Mouse (Mus musculus) intestine, embryonic 14.5 days (tissue): ENCODE results near the gene Tmem86a. TPM values are rescaled to one million over a fixed set of nuclear protein-coding genes. Genes with fewer than 3 reads are reported as not detected.
A peak's percentile ranks its signal among the peaks of the same experiment; 100 is the strongest.
"Not testable (repeated sequence)": the region's sequence is repeated elsewhere in the genome, so short reads cannot be mapped to it uniquely, and the experiment has no call there.

Experiments used
- ATAC-seq: fragments of 200-750 bp; cut with Nextera tagmentation; replicated peaks from 2 replicates; pipeline ENCODE4 v1.8.0; 2017; ENCODE audit warnings: low read depth, moderate number of reproducible peaks, moderate TSS enrichment, moderate library complexity; ENCODE audit not compliant: low FRiP score, low TSS enrichment
- DNase-seq: peaks from one replicate; pipeline ENCODE4 v3.0.0-alpha.2; 2018; ENCODE audit warnings: low spot score
- H3K27ac ChIP-seq: fragments of 300-500 bp; sonication (generic); 2 replicates; pipeline ENCODE4 v1.5.1; 2014; ENCODE audit warnings: low read depth, mild to moderate bottlenecking, control low read depth
- H3K27me3 ChIP-seq: fragments of 300-500 bp; sonication (generic); replicated peaks from 2 replicates; pipeline ENCODE4 v1.6.1; 2014; ENCODE audit warnings: low read length, control low read depth; ENCODE audit not compliant: control insufficient read depth, insufficient read depth
- H3K36me3 ChIP-seq: fragments of 300-500 bp; sonication (generic); 2 replicates; pipeline ENCODE4 v1.6.1; 2014; ENCODE audit warnings: low read length, control low read depth; ENCODE audit not compliant: control insufficient read depth, insufficient read depth
- H3K4me1 ChIP-seq: fragments of 300-500 bp; sonication (generic); replicated peaks from 2 replicates; pipeline ENCODE4 v1.6.1; 2014; ENCODE audit warnings: low read length, control low read depth, mixed read lengths; ENCODE audit not compliant: control insufficient read depth, insufficient read depth
- H3K4me2 ChIP-seq: fragments of 300-500 bp; sonication (generic); 2 replicates; pipeline ENCODE4 v1.6.1; 2014; ENCODE audit warnings: low read length
- H3K4me3 ChIP-seq: fragments of 300-500 bp; sonication (generic); 2 replicates; pipeline ENCODE4 v1.5.1; 2014; ENCODE audit warnings: low read depth, low read length, control low read depth, mixed read lengths
- H3K9ac ChIP-seq: fragments of 300-500 bp; sonication (generic); 2 replicates; pipeline ENCODE4 v1.6.1; 2014; ENCODE audit warnings: mild to moderate bottlenecking, low read length
- H3K9me3 ChIP-seq: fragments of 300-500 bp; sonication (generic); 2 replicates; pipeline ENCODE4 v1.6.1; 2016; ENCODE audit warnings: low read length, control low read depth; ENCODE audit not compliant: control insufficient read depth
- WGBS: fragments of 180-500 bp; shearing (Covaris S2); extraction: QIAGEN DNeasy Blood & Tissue Kit; methylation state at CpG from one replicate; pipeline ENCODE4 v1.1.7; 2014; 5-methylcytosine and 5-hydroxymethylcytosine counted together
- polyA plus RNA-seq: library from polyadenylated mRNA; unstranded; fragments of >200 nt; fragmentation: Nextera tagmentation; extraction: Ambion mirVana; gene quantifications from 2 replicates; pipeline ENCODE4 v1.2.1, GENCODE M21; 2014

The Tmem86a gene
- polyA plus RNA-seq, 1 experiment from 2014 or later = 31.4 TPM

DNA sequence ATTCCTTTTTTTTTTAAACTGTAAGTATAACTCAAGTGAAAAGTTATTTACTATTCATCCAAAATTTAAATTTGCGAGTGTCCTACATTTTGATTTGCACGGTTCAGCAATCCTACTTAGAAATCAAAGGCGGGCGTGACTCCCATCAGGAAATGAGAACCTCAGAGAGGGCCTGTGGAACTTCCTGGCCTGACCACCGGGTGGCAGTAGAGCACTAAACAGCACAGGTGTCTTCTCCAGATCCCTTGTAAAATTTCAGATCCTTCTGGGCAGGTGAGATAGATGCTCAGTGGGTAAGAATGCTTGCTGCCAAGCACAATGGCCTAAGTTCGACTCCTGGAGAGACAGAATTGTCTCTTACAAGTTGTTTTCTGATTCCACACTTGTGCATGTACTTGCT, 26.9 kb upstream of the Tmem86a start:
- Histone ChIP-seq H3K4me3 (no peak overlapping the region), H3K27me3 (no peaks in the 10 kb centered on the region), H3K27ac (no peak overlapping the region), H3K36me3 (no peaks in the 10 kb centered on the region), H3K9me3 (no peaks in the 10 kb centered on the region), H3K4me1 (no peaks in the 10 kb centered on the region), H3K4me2 (no peak overlapping the region), H3K9ac (no peak overlapping the region)
- ATAC-seq = peak; percentile 58; the same call in 1 of the 2 replicates
- peak; percentile 98 for DNase-seq
- 22% methylated on average over 6 of the region's 6 CpGs for WGBS

DNA sequence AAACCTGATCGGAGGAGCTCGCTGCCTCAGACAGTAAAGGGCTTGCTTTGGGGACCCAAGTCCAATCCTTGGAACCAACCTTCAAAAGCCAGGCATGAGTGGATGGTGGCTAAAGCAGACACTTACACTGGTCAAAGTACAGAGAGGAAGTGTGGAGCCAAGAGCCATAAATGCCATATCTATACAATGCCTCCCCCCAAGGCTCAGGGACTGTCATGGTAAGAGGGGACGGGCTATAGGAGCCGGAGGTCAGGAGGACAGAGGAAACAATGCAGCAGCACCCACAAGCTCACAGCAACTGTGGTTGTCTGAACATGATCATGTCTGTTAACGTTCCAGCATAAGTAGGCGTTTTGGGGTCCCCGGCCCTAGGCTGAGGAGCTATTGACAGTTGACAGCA, 25.9 kb upstream of the Tmem86a start:
- no peak overlapping the region for H3K27ac ChIP-seq
- 0 out of 2 replicates have a peak, but pooled peaks have one; percentile 37 for ATAC-seq
- H3K4me1 ChIP-seq = no peaks in the 10 kb centered on the region
- 79% methylated on average over 7 of the region's 7 CpGs for WGBS
- no peaks in the 10 kb centered on the region for H3K36me3 ChIP-seq
- no peaks in the 10 kb centered on the region for H3K9me3 ChIP-seq
- H3K4me2 ChIP-seq = no peak overlapping the region
- DNase-seq = no peak
- no peaks in the 10 kb centered on the region for H3K27me3 ChIP-seq
- H3K9ac ChIP-seq = no peak overlapping the region
- no peak overlapping the region for H3K4me3 ChIP-seq

DNA sequence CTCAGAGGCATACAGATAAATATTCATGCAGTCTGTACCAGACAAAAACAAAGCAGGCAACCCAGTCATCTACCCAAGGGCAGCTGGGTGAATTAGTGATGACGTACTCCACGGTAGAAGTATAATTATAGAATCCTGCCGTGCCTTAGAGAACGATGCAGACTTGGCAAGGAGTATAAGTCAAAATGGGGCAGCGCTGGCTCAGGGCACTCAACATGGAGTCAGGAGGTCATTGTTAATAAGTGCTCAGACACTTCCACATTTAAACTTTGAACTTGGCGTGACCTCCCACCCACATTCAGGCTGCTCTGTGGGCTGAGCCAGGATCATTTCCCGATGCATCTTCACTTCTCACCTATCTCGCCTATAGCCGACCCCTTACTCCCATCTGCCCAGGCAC, 25.0 kb upstream of the Tmem86a start:
- no peaks in the 10 kb centered on the region for H3K36me3 ChIP-seq
- no peak overlapping the region for H3K27ac ChIP-seq
- no peaks in the 10 kb centered on the region for H3K4me1 ChIP-seq
- no peaks in the 10 kb centered on the region for H3K9me3 ChIP-seq
- no peak for DNase-seq
- ATAC-seq = no peak
- no peaks in the 10 kb centered on the region for H3K27me3 ChIP-seq
- no peak overlapping the region for H3K4me3 ChIP-seq
- WGBS = 74% methylated on average over 9 of the region's 9 CpGs
- no peak overlapping the region for H3K9ac ChIP-seq
- H3K4me2 ChIP-seq = no peak overlapping the region

DNA sequence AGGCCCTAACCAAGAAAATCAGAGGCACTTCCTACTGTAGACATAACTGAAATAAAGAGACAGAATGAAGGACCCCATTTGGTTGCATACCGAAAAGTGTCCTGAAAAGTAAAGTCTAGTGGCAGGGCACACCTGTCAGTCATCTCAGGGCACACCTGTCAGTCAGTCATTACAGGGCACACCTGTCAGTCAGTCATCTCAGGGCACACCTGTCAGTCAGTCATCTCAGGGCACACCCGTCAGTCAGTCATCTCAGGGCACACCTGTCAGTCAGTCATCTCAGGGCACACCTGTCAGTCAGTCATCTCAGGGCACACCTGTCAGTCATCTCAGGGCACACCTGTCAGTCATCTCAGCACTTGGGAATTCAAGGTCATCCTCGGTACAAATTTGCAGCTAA, 23.5 kb upstream of the Tmem86a start:
- H3K4me3 ChIP-seq, H3K36me3 ChIP-seq, H3K4me1 ChIP-seq, H3K27me3 ChIP-seq, H3K9ac ChIP-seq, H3K9me3 ChIP-seq, H3K27ac ChIP-seq, H3K4me2 ChIP-seq, ATAC-seq, DNase-seq: not testable (repeated sequence)
- WGBS = 88% methylated on average over 3 of the region's 3 CpGs

DNA sequence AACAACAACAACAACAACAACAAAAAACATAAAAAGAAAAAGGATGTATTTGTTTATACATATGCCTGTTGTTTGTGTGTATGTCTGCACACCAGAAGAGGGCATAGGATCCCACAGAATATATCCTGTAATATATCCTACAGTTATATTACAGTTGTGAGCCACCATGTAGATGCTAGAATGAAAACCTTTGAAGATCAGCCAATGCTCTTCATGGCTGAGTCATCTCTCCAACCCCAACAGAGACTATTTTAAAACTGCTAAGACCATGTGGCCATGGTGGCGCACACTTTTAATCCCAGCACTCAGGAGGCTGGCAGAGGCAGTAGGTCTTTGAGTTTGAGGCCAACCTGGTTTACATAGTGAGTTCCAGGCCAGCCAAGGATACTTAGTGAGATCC, 22.9 kb upstream of the Tmem86a start:
- no peaks in the 10 kb centered on the region for H3K4me1 ChIP-seq
- H3K4me3 ChIP-seq = no peak overlapping the region
- no peaks in the 10 kb centered on the region for H3K27me3 ChIP-seq
- ATAC-seq (no peak), DNase-seq (no peak)
- no peaks in the 10 kb centered on the region for H3K36me3 ChIP-seq
- 93% methylated on average over 1 of the region's 1 CpGs for WGBS
- H3K27ac ChIP-seq = no peak overlapping the region
- no peak overlapping the region for H3K9ac ChIP-seq
- H3K4me2 ChIP-seq = no peak overlapping the region
- H3K9me3 ChIP-seq = no peaks in the 10 kb centered on the region

DNA sequence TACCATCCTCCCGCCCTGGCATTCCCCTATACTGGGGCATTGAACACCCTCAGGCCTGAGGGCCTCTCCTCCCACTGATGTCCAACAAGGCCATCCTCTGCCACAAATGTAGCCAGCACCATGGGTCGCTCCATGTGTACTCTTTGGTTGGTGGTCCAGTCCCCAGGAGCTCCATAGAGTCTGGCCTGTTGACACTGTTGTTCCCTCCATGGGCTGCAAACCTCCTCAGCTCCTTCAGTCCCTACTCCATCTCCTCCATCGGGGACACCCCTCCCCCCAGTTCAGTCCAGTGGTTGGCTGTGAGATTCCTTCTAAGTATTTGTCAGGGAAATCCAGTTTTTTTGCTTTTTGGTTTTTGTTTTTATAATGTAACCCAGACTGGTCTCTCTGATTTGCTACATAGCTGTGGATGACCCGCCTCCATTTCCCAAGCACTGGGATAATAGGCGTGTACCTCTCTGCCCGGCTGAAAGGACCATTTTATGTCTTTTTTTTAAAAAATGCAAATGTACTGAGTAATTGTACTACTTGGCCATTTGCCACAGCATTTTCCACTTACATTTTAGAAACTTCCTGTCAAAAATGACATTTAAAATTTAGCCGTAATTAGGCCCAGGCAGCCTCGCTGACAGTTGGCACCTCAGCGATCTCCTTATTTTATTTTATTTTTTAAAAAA, 19.7 kb upstream of the Tmem86a start:
- H3K4me3 ChIP-seq = no peak overlapping the region
- H3K27me3 ChIP-seq = no peaks in the 10 kb centered on the region
- no peaks in the 10 kb centered on the region for H3K9me3 ChIP-seq
- H3K4me1 ChIP-seq = no peaks in the 10 kb centered on the region
- DNase-seq (no peak), ATAC-seq (no peak)
- no peaks in the 10 kb centered on the region for H3K36me3 ChIP-seq
- H3K9ac ChIP-seq = no peak overlapping the region
- 84% methylated on average over 9 of the region's 9 CpGs for WGBS
- H3K27ac ChIP-seq = no peak overlapping the region
- H3K4me2 ChIP-seq = no peak overlapping the region

DNA sequence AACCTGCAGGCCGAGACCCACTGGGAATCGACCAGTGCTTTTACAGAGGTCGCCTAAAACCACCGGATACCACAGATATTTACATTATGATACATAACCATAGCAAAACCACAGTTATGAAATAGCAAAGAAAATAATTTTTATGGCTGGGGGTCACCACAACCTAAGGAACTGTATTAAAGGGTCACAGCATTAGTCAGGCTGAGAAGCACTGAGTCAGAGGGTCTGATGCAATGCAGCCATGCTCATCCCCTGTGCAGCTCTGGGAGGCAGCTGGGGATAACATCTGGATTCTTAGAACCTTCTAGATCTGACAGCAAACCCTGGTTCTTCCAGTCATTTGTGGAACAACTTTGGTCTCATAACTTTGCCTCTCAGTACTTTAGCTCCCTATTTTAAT, 19.0 kb upstream of the Tmem86a start:
- no peaks in the 10 kb centered on the region for H3K27me3 ChIP-seq
- no peaks in the 10 kb centered on the region for H3K4me1 ChIP-seq
- H3K9me3 ChIP-seq = no peaks in the 10 kb centered on the region
- 82% methylated on average over 4 of the region's 4 CpGs for WGBS
- no peak overlapping the region for H3K4me3 ChIP-seq
- no peak overlapping the region for H3K4me2 ChIP-seq
- ATAC-seq (no peak), DNase-seq (no peak)
- no peak overlapping the region for H3K27ac ChIP-seq
- no peaks in the 10 kb centered on the region for H3K36me3 ChIP-seq
- no peak overlapping the region for H3K9ac ChIP-seq

DNA sequence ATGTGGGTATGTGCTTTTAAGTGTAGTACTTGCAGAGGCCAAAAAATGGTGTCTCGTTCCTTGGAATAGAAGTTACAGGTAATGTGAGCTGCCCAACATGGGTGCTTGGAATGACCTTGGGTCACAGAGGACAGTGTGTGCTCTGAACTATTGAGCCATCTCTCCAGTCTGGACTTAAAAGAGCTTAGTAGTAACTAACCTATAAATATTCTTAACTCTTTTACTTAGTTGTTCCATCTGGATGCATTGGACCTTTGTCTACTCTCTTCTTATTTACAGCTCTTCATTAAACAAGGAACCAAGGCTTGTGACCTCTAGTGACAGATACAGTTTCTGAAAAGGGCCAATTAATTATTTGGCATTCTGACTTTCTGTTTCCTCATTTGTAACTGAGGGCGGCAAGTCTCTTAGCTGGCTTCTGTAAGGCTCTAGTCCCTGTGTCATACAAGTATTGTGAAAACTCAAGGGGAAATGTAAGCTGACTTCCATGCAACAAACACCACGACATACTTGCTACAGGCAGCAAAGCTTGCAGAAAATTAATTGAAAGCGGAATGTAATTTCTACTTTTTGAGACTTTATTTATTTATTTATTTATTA, 15.5 kb upstream of the Tmem86a start:
- H3K27ac ChIP-seq = no peak overlapping the region
- no peaks in the 10 kb centered on the region for H3K36me3 ChIP-seq
- no peak overlapping the region for H3K4me3 ChIP-seq
- no peak overlapping the region for H3K9ac ChIP-seq
- H3K4me1 ChIP-seq = no peaks in the 10 kb centered on the region
- H3K4me2 ChIP-seq = no peak overlapping the region
- no peaks in the 10 kb centered on the region for H3K27me3 ChIP-seq
- DNase-seq (no peak), ATAC-seq (no peak)
- no peaks in the 10 kb centered on the region for H3K9me3 ChIP-seq
- WGBS = 85% methylated on average over 4 of the region's 4 CpGs

DNA sequence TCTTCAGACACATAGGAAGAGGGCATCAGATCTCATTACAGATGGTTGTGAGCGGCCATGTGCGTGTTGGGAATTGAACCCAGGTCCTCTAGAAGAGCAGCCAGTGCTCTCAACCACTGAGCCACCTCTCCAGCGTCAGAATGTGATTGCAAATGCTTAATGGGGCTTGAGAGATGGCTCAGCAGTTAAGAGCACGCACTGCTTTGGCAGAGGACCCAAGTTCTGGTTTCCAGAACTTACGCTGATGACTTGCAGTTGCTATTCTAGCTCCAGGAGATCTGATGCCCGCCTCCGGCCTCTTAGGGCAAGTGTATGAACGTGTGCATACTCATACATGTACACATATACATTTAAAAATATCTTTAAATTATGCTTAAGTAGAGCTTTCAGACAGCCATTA, 15.0 kb upstream of the Tmem86a start:
- H3K9me3 ChIP-seq = no peaks in the 10 kb centered on the region

More for the DNA sequence above, 15.0 kb upstream of the Tmem86a start:
- H3K9ac ChIP-seq = no peak overlapping the region
- no peak overlapping the region for H3K4me3 ChIP-seq
- WGBS = 77% methylated on average over 8 of the region's 8 CpGs
- no peaks in the 10 kb centered on the region for H3K36me3 ChIP-seq
- no peak overlapping the region for H3K27ac ChIP-seq
- no peaks in the 10 kb centered on the region for H3K4me1 ChIP-seq
- ATAC-seq (no peak), DNase-seq (no peak)
- no peaks in the 10 kb centered on the region for H3K27me3 ChIP-seq
- H3K4me2 ChIP-seq = no peak overlapping the region
